Mouse (Mus musculus): Measurements from ENCODE around the gene Tmem128.

Gene Tmem128

DNA sequence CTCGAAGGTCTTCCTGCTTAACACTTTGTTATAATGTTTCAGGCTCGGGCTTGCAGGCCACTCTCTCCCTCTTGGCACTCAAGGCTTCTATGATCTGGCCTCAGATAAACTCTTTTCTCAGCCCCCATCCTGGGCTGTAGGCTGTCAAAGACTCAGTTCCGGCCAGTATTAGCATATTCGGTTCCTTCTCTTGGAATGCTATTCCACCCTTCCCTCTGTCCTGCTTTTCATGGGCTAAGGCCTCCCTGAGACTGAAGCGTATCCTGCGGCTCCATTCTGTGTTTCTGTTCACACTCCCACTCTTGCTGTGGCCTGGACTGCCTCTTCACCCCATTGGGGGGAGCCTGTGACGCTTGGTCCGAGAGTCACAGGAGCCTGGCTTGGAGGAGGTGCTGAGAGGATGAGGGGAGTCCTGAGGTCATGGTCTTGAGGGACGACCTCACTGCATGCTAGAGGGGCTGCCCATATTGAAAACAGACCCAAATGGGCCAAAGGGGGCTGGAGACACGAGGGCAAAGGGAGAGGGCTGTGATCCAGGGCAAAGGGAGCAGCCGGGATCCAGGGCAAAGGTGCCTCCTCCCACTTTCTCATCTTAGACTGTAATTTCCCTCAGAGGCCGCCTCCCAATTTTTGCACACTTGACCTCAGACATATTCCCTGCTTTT is 18.1 kb downstream of the Tmem128 start:
- no peak for DNase-seq

GRCm38 (mm10) chr5:38280075-38280474 is 20.1 kb downstream of the Tmem128 start:
- DNase-seq, result no peak

DNA sequence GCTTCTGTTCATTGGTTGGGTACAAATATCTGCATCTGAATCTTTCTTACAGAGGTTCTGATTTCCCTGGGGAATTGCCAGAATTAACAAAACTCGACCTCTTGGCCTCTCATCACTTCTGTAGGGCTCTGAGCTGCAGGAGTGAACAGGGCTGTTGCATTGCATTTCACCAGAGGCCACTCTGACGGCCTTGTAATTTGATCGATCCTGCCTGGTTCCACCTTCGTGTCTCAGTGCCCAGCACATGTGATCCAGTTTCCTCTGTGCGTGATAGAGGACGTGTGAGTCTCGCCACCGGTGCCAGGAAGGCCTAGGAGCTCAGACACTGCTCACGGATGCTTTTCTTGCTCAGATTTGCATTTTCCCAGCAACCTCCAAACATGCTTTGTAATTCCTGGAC is 25.7 kb downstream of the Tmem128 start:
- DNase-seq, result no peak

DNA sequence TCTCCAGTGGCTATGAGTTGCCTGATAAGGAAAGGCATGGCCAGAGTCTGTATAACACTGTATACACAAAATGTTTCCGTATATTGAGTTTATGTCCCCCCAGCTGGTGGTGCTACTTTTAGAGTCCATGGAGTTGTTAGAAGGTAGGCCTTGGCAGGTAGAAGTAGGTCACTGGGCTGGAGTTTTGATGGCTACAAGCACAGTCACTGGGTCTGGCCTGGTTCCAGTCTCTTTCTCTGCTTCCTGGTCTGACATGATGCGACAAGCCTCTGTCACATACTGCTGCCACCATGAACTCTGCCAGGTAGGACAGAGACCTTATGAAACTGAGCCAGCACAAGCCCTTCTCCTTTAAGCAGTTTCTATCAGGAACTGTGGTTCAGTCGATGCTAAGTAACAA is 28.5 kb downstream of the Tmem128 start:
- no peak for DNase-seq

- no peak for DNase-seq
These were observed 41.9 kb downstream of the Tmem128 start for GRCm38 (mm10) chr5:38301761-38302411.

DNA sequence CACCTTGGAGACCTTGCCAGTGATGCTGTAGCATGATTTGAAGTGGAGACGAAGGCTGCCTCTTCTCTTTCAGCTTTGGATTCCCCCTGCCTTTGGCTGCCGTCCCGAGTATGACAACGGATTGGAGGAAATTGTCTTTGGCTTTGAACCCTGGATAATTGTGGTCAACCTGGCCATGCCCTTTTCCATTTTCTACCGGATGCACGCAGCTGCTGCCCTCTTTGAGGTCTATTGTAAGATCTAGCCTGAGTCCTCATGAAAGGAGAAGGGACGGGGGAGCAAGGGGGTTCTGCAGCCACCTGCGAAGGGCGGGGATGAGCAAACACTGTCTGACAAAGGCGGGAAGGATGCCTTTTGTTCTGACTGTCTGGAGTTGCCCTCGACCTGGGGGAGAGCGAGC is 42.7 kb downstream of the Tmem128 start:
- no peak for DNase-seq

- no peak for DNase-seq
These were observed 45.3 kb downstream of the Tmem128 start for GRCm38 (mm10) chr5:38305241-38305640.

DNA sequence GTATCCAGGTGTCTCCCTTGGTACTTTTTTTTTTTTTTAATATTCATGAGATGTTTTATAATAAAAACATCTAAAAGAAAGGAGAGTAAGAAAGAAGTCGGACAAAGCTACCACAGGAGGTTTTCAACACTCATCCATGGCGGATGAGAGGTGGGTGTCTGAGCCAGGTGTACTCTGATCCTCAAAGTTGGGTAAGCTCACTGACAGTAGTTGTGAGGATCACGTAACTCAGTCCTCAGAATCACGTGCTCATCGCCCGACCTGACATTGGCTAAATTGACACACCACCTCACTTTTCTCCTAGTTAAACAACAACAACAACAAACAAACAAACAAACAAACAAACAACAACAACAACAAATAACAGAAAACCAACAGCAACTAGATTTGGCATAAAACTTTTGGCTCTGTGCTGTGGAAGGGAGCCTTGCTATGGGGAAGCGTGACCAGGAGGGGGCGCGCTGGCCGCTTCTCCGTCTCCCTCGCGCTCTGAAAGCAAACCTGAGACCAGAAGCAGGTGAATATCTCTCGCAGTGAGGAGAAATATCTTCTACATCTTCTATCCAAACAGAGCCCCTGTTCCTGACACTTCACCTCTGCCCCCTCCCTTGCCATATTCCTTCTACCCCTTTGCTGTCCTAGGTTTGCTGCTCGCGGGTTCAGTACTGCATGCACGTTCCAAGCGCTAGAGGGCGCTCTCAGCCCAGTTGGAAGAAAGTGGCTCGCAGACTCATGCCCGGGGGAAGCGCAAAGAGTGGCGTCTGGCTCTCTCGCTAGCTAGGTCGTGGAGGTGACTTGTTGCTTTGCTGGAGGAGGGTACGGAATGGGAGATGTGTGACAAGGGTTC is 47.5 kb downstream of the Tmem128 start:
- peak; percentile 87 for DNase-seq

DNA sequence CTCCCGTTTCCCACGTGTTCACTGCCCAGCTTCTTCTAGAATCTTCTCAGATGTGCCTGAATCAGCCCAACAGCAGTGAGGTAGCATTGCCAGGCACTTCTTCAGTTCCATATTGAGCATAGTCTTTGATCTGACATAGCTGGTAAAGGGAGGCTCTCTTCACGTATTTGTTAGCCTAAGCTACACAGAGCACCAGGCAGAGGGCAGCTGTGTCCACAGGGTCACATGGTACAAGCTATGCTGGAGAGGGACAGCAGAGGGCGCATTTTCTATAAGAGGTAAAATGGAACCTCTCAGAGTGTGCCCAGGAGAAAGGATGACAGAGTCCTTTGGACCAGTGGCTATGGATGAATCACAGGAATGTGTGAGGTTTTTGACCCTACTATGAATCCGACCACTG is 48.9 kb downstream of the Tmem128 start:
- peak; percentile 26 for DNase-seq

GRCm38 (mm10) chr5:38309795-38310194 is 49.8 kb downstream of the Tmem128 start:
- no peak for DNase-seq

All from cerebellum, adult 11 months (tissue).